Mouse (Mus musculus) embryo, embryonic 11.5 days (tissue): Measurements from ENCODE around the gene Sh3kbp1.

ENCODE experiments used
- DNase-seq: peaks from one replicate; pipeline ENCODE4 v3.0.0-alpha.2; 2012; ENCODE audit warnings: low read depth, low spot score

The Sh3kbp1 gene

DNA sequence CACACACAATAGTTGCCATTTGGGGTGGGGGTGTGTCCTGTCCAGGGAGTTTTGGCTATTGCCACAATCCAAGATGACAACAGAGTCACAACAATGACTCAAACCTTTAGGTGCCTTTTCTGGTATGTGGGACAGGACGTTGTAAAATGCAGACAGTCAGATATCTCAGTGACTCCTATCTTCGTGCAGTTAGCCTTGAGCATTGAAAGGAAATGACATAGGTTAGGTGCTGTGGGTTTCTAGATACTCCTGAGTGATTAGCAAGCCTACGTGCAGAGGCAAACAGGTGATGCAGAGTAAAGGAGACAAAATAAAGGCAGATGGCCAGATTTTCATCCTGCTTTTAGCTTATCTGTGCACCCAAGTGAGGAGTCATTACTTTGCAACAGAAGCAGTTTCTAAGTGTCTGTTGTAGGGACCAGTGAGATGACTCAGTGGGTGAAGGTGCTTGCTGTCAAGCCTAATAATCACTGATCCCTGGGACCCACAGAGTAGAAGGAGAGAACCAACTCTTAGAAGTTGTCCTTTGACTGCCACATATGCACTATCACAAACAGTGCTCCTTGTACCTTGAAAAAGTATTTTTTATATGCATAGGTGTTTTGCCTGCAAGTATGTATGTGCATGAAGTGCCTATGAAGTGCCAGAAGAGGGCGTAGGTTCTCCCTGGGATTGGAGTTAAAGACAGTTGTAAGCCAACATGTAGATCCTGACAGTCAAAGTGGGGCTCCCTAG, 50.7 kb downstream of the Sh3kbp1 start:
- DNase-seq: no peak

DNA sequence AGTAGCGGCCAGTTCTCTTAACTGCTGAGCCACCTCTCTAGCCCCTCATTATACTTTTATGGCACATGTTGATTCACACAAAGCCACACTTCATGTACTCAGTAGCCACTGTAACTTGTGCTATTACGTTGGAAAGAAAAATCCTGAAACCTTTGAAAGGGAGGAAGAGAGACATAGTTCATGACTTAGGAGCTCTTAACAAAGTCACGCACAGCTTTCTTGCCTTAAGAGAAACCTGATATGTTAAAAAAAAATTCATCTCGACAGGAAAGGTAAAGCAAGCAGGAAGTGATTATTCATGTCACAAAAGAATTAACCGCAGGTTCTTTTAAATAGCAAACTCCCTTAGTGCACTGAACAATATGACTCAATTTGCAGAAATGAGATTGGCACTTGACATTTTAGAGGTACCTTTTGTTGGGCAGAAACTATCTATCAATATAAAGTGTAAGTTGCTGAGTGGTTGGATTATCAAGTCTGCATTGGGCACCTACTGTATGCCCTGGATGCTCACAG, 51.3 kb downstream of the Sh3kbp1 start:
- DNase-seq: no peak

DNA sequence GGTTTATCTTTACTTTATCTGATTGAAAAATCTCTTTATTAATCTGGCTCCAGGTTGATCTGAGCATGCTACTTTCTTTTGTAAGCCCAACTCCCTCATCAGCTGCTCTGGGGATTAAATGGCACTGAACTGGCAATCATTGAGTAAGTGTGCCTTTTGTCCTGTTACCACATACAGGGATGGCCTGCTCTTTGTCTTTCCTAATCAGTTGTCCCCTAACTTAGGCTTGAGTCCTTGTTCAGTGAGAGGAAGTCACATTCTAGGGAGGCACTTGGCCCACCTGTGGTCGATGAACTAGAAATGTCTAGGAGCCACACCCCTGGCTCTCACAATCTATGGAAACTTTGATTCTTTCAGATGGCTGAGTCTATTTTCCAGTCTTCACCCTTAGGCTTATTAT, 58.4 kb downstream of the Sh3kbp1 start:
- no peak for DNase-seq

DNA sequence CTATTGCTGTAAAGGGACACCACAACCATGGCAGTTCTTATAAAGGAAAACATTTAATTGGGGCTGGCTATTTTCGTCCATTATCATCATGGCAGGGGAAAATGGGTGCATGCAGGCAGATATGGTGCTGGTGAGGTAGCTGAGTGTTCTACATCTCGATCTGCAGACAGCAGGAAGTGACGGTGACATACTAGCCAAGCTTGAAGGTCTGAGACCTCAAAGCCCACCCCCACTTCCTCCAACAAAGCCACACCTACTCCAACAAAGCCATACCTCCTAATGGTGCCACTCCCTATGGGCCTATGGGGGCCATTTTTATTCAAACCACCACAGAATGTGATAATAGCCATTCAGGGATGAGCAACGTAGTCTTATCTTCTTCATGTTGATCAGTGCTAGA, 59.8 kb downstream of the Sh3kbp1 start:
- DNase-seq: no peak

DNA sequence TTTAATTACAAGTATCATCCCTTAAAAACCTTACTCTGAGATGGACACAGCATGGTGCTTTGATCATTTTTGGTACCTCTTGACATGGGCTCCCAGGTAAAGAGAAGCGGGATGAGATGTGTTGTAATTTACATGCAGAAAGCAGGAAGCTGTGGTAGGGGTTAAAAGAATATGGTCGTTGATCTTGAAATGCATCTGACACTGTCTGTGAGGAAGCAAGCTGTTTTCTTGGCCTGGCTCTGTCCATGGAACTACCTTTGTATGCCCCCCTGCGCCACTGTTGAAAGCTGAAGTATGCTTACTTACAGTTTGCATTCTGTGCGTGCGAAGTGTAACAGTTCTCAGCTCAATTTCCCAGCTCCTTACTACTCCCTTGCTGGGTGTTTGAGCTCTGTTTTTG, 61.6 kb downstream of the Sh3kbp1 start:
- DNase-seq: no peak

DNA sequence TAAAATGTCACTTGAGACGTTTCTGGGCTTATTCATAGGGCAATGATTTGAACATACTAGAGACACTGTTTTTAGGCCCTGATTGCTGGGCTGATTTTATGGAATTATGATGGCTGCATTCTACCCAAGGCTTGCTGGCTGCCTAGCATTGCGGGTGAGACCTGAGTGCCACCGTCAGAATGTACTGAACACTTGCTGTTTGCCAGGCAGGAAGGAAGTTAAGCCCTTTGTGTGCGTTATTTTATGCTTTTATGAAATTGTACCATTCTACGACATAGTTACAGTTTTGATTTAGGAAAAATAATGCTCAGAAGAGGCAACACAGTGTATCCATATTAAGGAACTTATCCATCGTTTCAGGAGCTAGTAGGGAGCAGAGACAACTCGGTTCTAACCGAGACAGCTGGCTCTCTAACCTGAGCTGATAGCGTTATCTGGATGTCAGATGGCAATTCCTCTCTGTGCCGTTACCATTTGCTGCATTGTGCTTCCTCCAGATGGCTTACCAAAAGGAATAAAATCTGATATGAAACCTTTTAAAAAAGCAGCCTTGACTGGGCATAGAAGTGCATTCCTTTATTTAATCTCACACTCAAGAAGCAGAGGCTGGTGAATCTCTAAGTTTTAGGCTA, 62.8 kb downstream of the Sh3kbp1 start:
- no peak for DNase-seq

DNA sequence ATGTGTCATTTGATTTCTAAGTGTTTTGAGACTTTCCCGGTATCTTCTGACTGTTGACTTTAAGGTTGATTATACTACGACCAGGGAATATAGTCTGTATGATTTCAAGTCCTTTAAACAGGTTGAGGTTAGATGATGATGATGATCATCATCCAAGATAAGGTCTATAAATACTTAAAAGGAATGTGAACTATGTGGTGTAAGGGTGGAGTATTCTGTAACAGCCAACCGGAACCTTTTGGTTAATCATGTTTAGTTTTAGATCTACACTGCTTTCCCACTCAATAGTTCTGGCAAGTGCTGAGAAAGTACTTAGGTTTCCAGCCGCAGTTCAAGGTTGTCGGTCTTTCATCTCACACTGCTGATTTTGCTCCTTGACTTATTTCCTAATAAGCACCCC, 66.1 kb downstream of the Sh3kbp1 start:
- DNase-seq: no peak

DNA sequence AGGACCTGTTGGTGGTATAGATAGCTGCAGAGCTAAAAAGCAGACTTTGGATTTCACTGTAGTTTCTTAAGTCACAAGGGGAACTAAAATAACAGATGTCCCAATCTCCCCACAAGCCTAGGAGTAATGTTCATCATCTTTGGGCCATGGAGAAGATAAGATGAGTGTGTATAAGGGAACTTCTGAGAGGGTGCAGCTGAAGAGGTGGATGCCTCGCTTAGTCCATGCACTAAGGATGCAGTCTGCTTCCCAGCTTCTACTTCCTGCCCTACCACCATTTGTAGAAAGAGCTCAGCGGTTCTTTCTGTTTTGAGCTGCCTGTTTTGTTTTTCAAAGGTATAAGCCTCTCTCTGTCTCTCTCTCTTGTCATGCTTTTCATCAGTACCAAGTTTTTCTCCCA, 69.5 kb downstream of the Sh3kbp1 start:
- DNase-seq: no peak

DNA sequence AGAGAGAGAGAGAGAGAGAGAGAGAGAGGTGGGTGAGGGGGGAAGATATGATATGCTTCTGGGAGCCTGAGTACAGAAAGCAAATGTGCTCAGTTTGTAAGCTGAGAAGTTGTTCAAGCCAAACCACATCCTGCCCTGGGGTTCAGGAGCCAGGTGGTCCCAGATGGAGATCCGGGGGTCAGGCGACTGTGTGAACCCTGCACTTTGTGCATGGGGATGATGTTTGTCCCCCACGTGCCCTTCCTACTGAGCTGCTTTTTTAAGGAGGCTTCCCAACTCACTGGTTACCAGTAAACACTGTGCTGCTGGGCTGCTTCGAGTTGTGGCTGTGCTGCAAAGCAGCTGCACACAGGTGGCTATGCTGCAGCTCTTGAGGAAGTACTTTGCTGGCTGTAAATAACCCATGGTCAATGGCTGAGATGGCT, 70.0 kb downstream of the Sh3kbp1 start:
- DNase-seq: no peak

DNA sequence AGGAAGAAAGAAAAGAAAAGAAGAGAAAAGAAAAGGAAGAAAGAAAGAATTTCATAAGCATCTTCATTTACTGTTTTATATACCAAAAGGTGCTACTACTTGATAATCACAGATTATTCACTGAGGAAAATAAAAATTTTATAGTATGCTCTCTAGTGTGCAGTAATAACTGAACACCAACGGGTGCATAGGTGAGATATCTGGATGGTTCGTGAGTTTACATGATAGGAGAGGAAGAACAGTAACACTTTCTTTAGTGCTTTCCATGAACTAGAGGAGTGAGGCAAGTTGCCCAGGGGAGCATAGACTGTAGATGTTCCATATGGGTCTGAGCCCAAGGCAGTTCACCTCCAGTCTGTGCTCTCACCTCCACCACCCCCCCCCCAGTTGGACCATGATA, 75.8 kb downstream of the Sh3kbp1 start:
- no peak for DNase-seq

DNA sequence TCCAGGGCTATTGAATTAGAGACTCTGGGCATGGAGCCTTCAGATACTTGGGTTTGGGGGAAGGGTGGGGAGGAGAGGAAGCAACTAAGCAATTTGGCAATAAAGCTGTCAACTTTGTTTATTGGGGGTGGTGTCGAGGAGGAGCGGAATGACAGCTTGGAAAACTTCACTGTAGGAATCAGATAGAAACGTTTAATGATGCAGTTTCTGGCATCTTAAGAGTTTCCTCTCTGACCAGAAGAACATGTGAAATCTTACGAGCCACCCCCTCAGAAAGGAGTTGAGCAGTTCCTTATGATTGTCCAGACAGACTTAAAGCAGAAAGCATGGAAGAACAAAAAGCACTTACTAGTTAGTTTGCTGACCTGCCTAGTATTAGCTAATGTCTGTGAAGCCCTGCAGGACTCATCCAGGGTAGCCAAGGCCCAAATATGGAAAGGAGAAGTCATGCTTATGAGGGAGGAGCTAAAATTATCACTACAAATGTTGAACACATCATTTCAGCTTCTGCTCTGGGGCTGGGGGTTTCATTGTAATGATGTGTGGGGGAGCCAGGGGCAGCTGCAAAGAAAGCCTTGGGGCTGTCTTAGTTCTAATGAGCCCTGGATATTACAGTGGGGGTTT, 77.4 kb downstream of the Sh3kbp1 start:
- DNase-seq: no peak

DNA sequence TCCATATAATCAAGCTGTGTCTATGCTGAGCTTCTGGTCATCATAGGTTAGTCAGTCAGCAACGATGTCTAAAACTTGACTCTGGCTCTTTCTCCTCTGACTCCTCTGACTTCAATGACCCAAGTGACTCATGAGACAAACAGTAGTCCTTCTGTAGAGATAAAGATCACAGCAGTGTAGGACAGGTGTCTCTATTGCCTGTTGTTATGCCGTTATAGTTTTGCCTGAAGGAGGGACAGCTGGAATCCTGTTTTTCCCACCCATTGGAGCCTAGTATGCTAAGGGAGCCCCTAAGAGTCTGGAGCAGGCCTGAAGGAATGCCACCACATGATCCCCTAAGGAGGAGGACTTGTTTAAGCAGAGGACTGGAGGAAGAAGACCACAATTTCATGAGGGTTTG, 78.3 kb downstream of the Sh3kbp1 start:
- no peak for DNase-seq

DNA sequence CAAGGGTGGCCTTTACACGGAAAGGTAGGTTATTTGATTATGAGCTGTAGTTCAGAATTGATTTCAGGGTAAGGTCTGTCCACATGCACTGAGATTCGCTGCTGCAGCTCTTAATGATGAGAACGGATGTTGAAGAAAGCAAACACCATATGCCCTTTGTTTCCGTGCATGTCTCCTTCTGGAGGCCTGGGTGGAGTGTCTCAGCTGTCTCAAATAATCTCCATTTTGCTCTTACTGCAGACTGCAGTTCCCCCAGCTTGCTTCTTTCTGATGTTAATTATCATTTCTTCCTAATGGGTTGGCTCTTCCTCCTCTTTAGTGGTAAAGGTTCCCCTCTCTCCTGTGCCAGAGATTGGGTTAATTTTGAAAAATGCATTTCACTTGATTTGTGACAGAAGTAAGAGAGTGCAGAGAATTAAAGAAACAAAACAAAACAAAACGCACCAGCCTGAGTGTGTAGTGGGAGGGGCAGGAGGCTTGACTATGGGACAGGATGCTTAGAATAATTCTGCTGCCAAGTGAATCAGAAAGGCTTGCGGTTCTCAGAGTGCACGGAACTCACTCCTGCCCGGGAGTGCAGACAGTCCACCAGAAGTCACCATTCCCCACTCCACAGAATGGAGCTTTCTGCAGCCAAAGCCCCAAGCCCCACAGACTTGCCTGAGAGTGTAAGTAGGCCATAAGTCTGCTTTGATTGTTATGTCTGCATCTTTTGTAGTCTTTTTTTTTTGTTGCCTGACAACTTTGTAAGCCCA, 81.2 kb downstream of the Sh3kbp1 start:
- no peak for DNase-seq

DNA sequence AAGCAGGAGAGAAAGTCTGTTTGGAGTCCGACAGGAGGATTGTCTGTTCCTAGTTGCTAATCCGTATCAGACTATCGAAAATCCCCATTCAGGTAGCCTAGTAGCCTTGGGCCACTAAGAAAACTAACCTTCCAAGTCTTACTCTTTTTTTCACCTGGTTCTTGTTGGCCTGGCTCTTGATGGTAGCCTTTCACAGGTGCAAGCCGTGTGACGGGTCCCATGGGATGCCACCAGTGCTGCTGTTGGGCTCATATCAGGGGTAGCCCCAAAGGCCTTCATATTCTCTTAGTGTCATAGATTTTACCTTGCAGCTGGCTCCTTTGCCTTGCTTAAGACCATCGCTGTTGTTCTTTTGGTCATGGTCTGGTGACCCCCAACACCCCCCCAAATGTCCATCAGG, 82.2 kb downstream of the Sh3kbp1 start:
- no peak for DNase-seq

DNA sequence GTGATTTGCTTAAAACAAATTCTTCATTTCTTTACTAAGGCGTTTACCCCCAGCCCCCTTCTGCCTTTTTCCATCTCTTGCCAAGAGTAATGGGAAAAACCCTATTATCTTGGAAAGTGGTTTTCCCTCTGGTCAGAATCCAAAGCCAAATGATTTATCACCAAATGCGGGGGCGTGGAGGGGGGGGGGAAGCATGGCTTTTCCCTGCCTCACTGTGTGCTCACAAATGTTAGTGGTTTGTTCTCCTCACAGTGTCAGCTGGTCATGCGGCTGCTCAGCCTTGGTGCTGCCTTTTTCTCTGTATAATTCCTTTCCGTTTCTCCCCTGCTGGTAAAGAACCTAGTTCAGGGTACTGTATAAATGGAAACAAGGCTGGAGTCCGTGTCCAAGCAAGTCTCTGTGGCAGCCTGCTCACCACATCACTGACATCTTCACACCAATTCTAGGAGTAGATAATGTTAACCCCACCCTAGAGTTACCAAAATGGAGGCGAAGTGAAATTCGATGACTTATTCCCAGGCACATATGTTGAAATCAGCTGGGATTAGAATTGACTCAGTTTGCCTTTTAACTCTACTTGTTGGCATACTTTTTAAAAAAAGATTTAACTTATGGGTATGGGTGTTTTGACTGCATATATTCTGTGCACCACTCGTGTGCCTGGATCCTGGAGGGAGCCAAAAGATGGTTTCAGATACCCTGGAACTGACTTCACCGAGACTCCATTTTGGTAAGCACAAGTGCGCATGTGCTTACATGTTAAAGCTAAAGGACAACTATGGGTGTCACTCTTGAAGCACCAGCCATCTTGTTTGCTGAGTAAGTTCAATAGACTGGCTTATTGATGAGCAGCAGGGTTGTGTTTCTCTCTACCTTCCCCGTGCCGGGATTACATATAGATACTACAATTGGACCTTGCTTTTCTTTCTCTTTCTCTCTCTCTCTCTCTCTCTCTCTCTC, 84.3 kb downstream of the Sh3kbp1 start:
- no peak for DNase-seq

DNA sequence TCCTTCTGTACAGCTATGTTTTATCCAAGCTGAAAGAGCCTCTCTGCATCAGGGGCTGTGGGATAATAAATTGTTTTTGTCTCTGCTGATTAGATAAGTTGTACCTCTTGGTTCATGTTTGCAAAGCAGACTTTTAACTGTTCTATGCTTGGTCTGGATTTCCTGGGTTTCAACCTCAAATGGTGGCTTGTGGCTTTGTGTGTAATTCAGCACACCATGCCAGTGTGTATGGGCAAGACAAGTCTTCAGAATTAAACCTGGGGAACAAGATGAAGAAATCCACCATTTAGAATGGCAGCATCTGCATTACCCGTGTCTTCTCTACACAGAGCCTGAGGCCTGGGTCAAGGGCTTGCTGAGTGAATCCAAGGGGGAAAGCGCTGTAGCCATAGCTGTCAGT, 86.1 kb downstream of the Sh3kbp1 start:
- no peak for DNase-seq

DNA sequence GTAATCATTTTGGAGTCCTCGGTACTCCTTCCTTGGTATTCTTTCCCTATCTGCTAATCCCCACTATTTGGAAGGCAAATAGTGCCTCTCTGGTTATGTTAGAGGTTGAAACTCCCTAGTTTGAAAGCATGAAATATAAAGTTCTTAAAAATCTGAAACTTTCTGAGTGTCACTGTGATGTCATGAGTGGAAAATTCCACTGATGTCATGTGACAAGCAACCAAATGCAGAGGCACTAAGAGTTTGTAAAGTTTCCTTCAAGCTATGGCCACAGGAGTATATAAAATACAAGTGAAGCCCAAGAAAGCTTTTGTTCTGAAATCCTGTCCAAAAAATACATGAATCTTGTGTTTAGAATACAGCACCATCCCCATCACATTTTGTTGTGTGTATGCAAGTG, 94.3 kb downstream of the Sh3kbp1 start:
- no peak for DNase-seq

DNA sequence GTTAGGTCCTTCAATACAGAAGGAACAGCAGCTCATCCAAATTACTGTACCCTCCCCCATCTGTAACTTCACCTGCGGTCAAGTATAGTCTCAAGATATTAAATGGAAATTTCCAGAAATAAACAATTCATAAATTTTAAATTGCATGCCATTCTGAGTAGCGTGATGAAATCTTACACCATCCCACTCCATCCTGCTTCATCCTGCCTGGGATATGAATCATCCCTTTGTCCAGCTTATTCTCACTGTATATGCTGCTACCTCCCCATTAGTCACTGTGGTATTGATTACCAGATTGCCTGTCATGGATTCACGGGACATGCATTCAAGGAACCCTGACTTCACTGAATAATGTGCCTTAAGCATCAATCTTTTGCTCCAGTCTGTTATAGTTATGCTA, 104.3 kb downstream of the Sh3kbp1 start:
- no peak for DNase-seq

DNA sequence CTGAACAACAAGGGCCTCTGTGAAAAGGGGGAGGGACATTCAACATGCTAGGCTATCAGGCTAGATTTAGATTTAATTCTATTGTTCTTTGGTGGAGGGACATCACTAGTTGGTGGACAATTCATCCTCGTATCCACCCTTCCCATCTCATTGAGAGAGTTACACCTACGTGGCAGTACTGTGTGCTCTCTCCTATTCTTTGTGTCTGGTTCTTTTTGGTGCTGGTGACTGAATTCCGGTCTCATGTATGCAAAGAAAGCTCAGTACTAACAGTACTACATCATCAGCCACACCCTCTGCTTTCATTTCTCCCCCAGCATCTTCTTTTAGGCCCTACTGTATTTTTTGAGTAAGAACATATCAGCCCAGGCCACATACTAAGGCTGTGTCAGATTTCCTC, 105.8 kb downstream of the Sh3kbp1 start:
- no peak for DNase-seq

DNA sequence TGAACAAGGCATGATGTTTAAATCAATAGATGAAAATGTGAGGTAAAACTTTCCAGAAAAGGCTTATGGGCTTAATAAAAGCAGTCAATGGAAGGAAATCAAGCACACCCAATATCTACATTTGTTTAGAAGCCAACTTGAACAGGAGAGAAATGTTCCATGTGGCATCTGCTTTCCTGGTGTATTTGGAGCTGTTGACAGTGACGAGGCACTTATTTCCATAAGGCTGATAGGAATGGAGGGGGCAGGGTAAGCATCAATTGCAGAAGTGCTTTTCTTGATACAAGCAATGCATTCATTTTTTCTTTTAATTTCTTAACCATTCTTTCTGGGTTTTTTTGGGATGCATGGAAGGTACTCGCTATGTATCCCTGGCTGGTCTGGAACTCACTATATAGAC, 106.9 kb downstream of the Sh3kbp1 start:
- no peak for DNase-seq

DNA sequence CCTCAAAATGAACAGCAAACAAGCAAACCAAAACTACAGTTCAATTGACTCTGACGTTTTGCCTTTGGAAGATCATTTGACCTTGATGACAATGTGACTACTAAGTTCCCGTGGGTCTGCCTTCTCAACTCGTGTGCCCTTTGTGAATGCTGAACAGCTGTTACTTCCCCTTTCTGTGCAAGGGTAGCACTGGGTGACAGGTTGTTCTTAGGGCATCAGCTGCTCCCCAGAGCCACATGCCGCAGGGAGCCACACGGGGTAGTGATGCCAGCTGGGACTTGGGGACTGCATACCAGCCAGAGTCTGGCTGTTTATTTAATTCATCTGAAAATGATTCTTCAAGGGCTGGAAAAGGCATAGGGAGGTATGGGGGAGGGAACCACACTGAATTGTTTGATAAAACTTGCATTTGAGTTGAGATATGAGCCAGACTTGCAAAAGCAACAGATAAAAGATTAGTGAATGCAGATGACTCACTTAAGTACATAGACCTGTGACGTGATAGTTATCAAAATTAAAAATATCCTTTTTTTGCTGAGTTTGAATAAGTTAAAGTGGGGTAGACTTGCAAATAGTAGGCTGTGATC, 108.5 kb downstream of the Sh3kbp1 start:
- DNase-seq: no peak
